16 mouse cellular contexts compared by ENCODE assay signal in genomic region chr4:81928581-81929244, GRCm38 (mm10).
DNase-seq lines count a peak whose midpoint lies in the region; ATAC-seq and TF ChIP-seq lines count a peak whose summit lies in the region.
"Had no signal": no experiment of that assay in that cellular context is flagged by ENCODE, and none has a peak within 500 bp of the region (broad histone marks: within the 10 kb centered on the region; RNA-seq: fewer than 3 reads in every experiment).

No protein-coding gene starts in this region.

- DNase-seq in heart, embryonic 10.5 days (ENCODE audit: low spot score) = no peak
- no peak for DNase-seq in stomach, postnatal 0 days (ENCODE audit: low spot score)
- DNase-seq in fibroblast of lung, adult 2 months (ENCODE audit: low read depth) = peak; percentile 31
- no peak for DNase-seq in cerebellum, postnatal 25 days
- DNase-seq in thymus, postnatal 0 days (ENCODE audit: low spot score) = no peak
- DNase-seq: adrenal gland, postnatal 14 days; cerebellum, adult 18-20 months; thymus, adult 2 months had no signal

- H3K36me3 ChIP-seq in heart, embryonic 10.5 days = no peaks in the 10 kb centered on the region
- no peaks in the 10 kb centered on the region for H3K36me3 ChIP-seq in heart, embryonic 12.5 days
- no peaks in the 10 kb centered on the region for H3K36me3 ChIP-seq in stomach, embryonic 16.5 days (ENCODE audit: control insufficient read depth, insufficient read depth, low read length)
- no peaks in the 10 kb centered on the region for H3K36me3 ChIP-seq in stomach, postnatal 0 days (ENCODE audit: control insufficient read depth, insufficient read depth, low read length)
- H3K36me3 ChIP-seq: forebrain, embryonic 15.5 days; kidney, embryonic 15.5 days; limb, embryonic 13.5 days had no signal

- H3K9me3 ChIP-seq in heart, embryonic 10.5 days = no peaks in the 10 kb centered on the region
- no peaks in the 10 kb centered on the region for H3K9me3 ChIP-seq in heart, embryonic 12.5 days (replicated peaks)
- H3K9me3 ChIP-seq in stomach, embryonic 16.5 days (replicated peaks; ENCODE audit: control insufficient read depth, low read length) = no peaks in the 10 kb centered on the region
- H3K9me3 ChIP-seq in stomach, postnatal 0 days (ENCODE audit: control insufficient read depth, low read length) = no peaks in the 10 kb centered on the region
- H3K9me3 ChIP-seq: forebrain, embryonic 15.5 days; kidney, embryonic 15.5 days; limb, embryonic 13.5 days had no signal

- no peak for ATAC-seq in heart, embryonic 12.5 days (ENCODE audit: insufficient number of reproducible peaks, low FRiP score)
- peak; percentile 56; the same call in 1 of the 2 replicates for ATAC-seq in stomach, embryonic 16.5 days (ENCODE audit: insufficient read depth, low FRiP score)
- ATAC-seq in stomach, postnatal 0 days (ENCODE audit: low FRiP score, low TSS enrichment) = no peak
- ATAC-seq: CD4-positive, CD25-positive, alpha-beta regulatory T cell, adult 4 months; forebrain, embryonic 15.5 days had no signal

- no peaks in the 10 kb centered on the region for H3K27me3 ChIP-seq in heart, embryonic 10.5 days (ENCODE audit: insufficient read depth, poor library complexity, severe bottlenecking)
- H3K27me3 ChIP-seq in heart, embryonic 12.5 days (replicated peaks) = no peaks in the 10 kb centered on the region
- H3K27me3 ChIP-seq in stomach, embryonic 16.5 days (ENCODE audit: control insufficient read depth, insufficient read depth, low read length) = no peaks in the 10 kb centered on the region
- no peaks in the 10 kb centered on the region for H3K27me3 ChIP-seq in stomach, postnatal 0 days (ENCODE audit: control insufficient read depth, insufficient read depth, low read length)
- H3K27me3 ChIP-seq: forebrain, embryonic 15.5 days; kidney, embryonic 15.5 days; limb, embryonic 13.5 days had no signal

- H3K9ac ChIP-seq in heart, embryonic 12.5 days = no peak overlapping the region
- no peak overlapping the region for H3K9ac ChIP-seq in stomach, embryonic 16.5 days (ENCODE audit: low read length)
- H3K9ac ChIP-seq in stomach, postnatal 0 days (ENCODE audit: low read length) = no peak overlapping the region
- H3K9ac ChIP-seq: forebrain, embryonic 15.5 days; kidney, embryonic 15.5 days; limb, embryonic 13.5 days; liver, embryonic 14.5 days had no signal

- no peak overlapping the region for H3K4me2 ChIP-seq in heart, embryonic 12.5 days
- H3K4me2 ChIP-seq in stomach, embryonic 16.5 days (ENCODE audit: low read depth, low read length) = no peak overlapping the region
- no peak overlapping the region for H3K4me2 ChIP-seq in stomach, postnatal 0 days (replicated peaks; ENCODE audit: low read depth)
- H3K4me2 ChIP-seq: forebrain, embryonic 15.5 days; kidney, embryonic 15.5 days; limb, embryonic 13.5 days had no signal

- TF ChIP-seq CTCF in stomach, postnatal 0 days (IDR thresholded peaks at IDR 0.05; ENCODE audit: low read depth) = no peak

- H3K4me1 ChIP-seq in heart, embryonic 10.5 days = peaks cover 16% of the 10 kb centered on the region
- peaks cover 22% of the 10 kb centered on the region for H3K4me1 ChIP-seq in heart, embryonic 12.5 days (replicated peaks)
- H3K4me1 ChIP-seq in stomach, embryonic 16.5 days (ENCODE audit: control insufficient read depth, insufficient read depth, low read length) = 0 out of 2 replicates have a peak, but pooled peaks cover 12% of the 10 kb centered on the region
- no peaks in the 10 kb centered on the region for H3K4me1 ChIP-seq in stomach, postnatal 0 days (replicated peaks; ENCODE audit: control insufficient read depth, insufficient read depth)
- H3K4me1 ChIP-seq: forebrain, embryonic 15.5 days; kidney, embryonic 15.5 days had no signal

- TF ChIP-seq EP300 in stomach, postnatal 0 days (optimal IDR thresholded peaks at IDR 0.05) = no peak

- H3K27ac ChIP-seq in heart, embryonic 10.5 days = peak overlapping the region; percentile 47; the same call in 1 of the 2 replicates
- H3K27ac ChIP-seq in heart, embryonic 12.5 days (ENCODE audit: poor library complexity, severe bottlenecking) = no peak overlapping the region
- peak overlapping the region; percentile 15; the same call in 1 of the 2 replicates for H3K27ac ChIP-seq in stomach, embryonic 16.5 days (ENCODE audit: low read length)
- no peak overlapping the region for H3K27ac ChIP-seq in stomach, postnatal 0 days (replicated peaks)
- H3K27ac ChIP-seq: forebrain, embryonic 15.5 days; kidney, embryonic 15.5 days; limb, embryonic 13.5 days; liver, embryonic 14.5 days had no signal

- H3K4me3 ChIP-seq in heart, embryonic 10.5 days = no peak overlapping the region
- H3K4me3 ChIP-seq in heart, embryonic 12.5 days = no peak overlapping the region
- no peak overlapping the region for H3K4me3 ChIP-seq in stomach, embryonic 16.5 days (replicated peaks; ENCODE audit: low read length)
- no peak overlapping the region for H3K4me3 ChIP-seq in stomach, postnatal 0 days (ENCODE audit: low read depth, low read length)
- H3K4me3 ChIP-seq: erythroblast, embryonic 14.5 days; forebrain, embryonic 15.5 days; kidney, embryonic 15.5 days; limb, embryonic 13.5 days had no signal

- 60% methylated on average over 9 of the region's 9 CpGs for WGBS in heart, embryonic 10.5 days
- WGBS in heart, embryonic 12.5 days = 53% methylated on average over 9 of the region's 9 CpGs
- 24% methylated on average over 9 of the region's 9 CpGs for WGBS in stomach, embryonic 16.5 days
- WGBS in stomach, postnatal 0 days = 27% methylated on average over 9 of the region's 9 CpGs

Comparison
In these comparisons a context has a peak if more than half of its experiments do, and no peak if none do; other contexts are left out.
1. H3K27ac ChIP-seq: peak in heart, embryonic 10.5 days (single experiment) and stomach, embryonic 16.5 days (single experiment); none in heart, embryonic 12.5 days (single experiment) and stomach, postnatal 0 days (single experiment).